Mouse (Mus musculus): ENCODE results near the gene Map1s. TPM values are rescaled to one million over a fixed set of nuclear protein-coding genes. Genes with fewer than 3 reads are reported as not detected.
"Not testable (repeated sequence)": the region's sequence is repeated elsewhere in the genome, so short reads cannot be mapped to it uniquely, and the experiment has no call there.

Map1s gene
- polyA plus RNA-seq, 1 experiment, result not detected

- 88% methylated on average over 8 of the region's 8 CpGs for WGBS
- TF ChIP-seq CTCF (IDR thresholded peaks at IDR 0.05; ENCODE audit: insufficient read depth, low read depth, low read length) (no peak), POLR2A (IDR thresholded peaks at IDR 0.05; ENCODE audit: insufficient read depth, low read depth, low read length) (no peak)
These were observed 10.8 kb upstream of the Map1s start for GRCm38 (mm10) chr8:70894771-70895545.

GRCm38 (mm10) chr8:70895571-70896259 lies 10.0 kb upstream of the Map1s start:
- peak overlapping the region; percentile 85; the same call in 1 of the 2 replicates for H3K4me3 ChIP-seq (ENCODE audit: insufficient read depth, low read depth, low read length)
- H3K27ac ChIP-seq (ENCODE audit: insufficient read depth, low read depth, low read length), result not testable (repeated sequence)
- peaks cover 12% of the 10 kb centered on the region for H3K4me1 ChIP-seq (ENCODE audit: control insufficient read depth, insufficient read depth, low read length)
- WGBS, result 74% methylated on average over 24 of the region's 24 CpGs

More at GRCm38 (mm10) chr8:70894771-70895545, 10.8 kb upstream of the Map1s start:
- H3K4me3 ChIP-seq (ENCODE audit: insufficient read depth, low read depth, low read length), result no peak overlapping the region
- peaks cover 12% of the 10 kb centered on the region for H3K4me1 ChIP-seq (ENCODE audit: control insufficient read depth, insufficient read depth, low read length)
- no peak overlapping the region for H3K27ac ChIP-seq (ENCODE audit: insufficient read depth, low read depth, low read length)

GRCm38 (mm10) chr8:70896316-70897020 lies 9.3 kb upstream of the Map1s start:
- Histone ChIP-seq H3K4me3 (ENCODE audit: insufficient read depth, low read depth, low read length) (peak overlapping the region; percentile 85), H3K4me1 (ENCODE audit: control insufficient read depth, insufficient read depth, low read length) (peaks cover 12% of the 10 kb centered on the region), H3K27ac (ENCODE audit: insufficient read depth, low read depth, low read length) (no peak overlapping the region)
- WGBS, result 2% methylated on average over 25 of the region's 25 CpGs
- TF ChIP-seq CTCF (IDR thresholded peaks at IDR 0.05; ENCODE audit: insufficient read depth, low read depth, low read length) (no peak), POLR2A (IDR thresholded peaks at IDR 0.05; ENCODE audit: insufficient read depth, low read depth, low read length) (no peak)

GRCm38 (mm10) chr8:70897021-70897680 lies 8.6 kb upstream of the Map1s start, which contains the start of gene Rpl18a:
Gene Rpl18a (minus strand): TSS chr8:70897412.
- TF ChIP-seq POLR2A (IDR thresholded peaks at IDR 0.05; ENCODE audit: insufficient read depth, low read depth, low read length) (peak; percentile 74), CTCF (IDR thresholded peaks at IDR 0.05; ENCODE audit: insufficient read depth, low read depth, low read length) (no peak)
- Histone ChIP-seq H3K4me1 (ENCODE audit: control insufficient read depth, insufficient read depth, low read length) (peaks cover 12% of the 10 kb centered on the region), H3K27ac (ENCODE audit: insufficient read depth, low read depth, low read length) (peak within 1 kb of the TSS; percentile 70; the same call in 1 of the 2 replicates), H3K4me3 (ENCODE audit: insufficient read depth, low read depth, low read length) (peak within 1 kb of the TSS; percentile 85)
- under 1% methylated on average over 60 of the region's 60 CpGs for WGBS

GRCm38 (mm10) chr8:70897681-70898413 lies 7.9 kb upstream of the Map1s start:
- H3K27ac ChIP-seq (ENCODE audit: insufficient read depth, low read depth, low read length), result peak overlapping the region; percentile 70; the same call in 1 of the 2 replicates
- under 1% methylated on average over 20 of the region's 20 CpGs for WGBS
- no peak for TF ChIP-seq POLR2A (IDR thresholded peaks at IDR 0.05; ENCODE audit: insufficient read depth, low read depth, low read length)
- peak; percentile 88 for TF ChIP-seq CTCF (IDR thresholded peaks at IDR 0.05; ENCODE audit: insufficient read depth, low read depth, low read length)
- peak overlapping the region; percentile 60 for H3K4me3 ChIP-seq (ENCODE audit: insufficient read depth, low read depth, low read length)
- peaks cover 12% of the 10 kb centered on the region for H3K4me1 ChIP-seq (ENCODE audit: control insufficient read depth, insufficient read depth, low read length)

- TF ChIP-seq CTCF (IDR thresholded peaks at IDR 0.05; ENCODE audit: insufficient read depth, low read depth, low read length), result no peak
- TF ChIP-seq POLR2A (IDR thresholded peaks at IDR 0.05; ENCODE audit: insufficient read depth, low read depth, low read length), result no peak
- Histone ChIP-seq H3K27ac (ENCODE audit: insufficient read depth, low read depth, low read length) (no peak overlapping the region), H3K4me3 (ENCODE audit: insufficient read depth, low read depth, low read length) (no peak overlapping the region), H3K4me1 (ENCODE audit: control insufficient read depth, insufficient read depth, low read length) (peaks cover 12% of the 10 kb centered on the region)
- 64% methylated on average over 2 of the region's 2 CpGs for WGBS
These were observed 7.0 kb upstream of the Map1s start for GRCm38 (mm10) chr8:70898661-70899198.

- peaks cover 12% of the 10 kb centered on the region for H3K4me1 ChIP-seq (ENCODE audit: control insufficient read depth, insufficient read depth, low read length)
- TF ChIP-seq POLR2A (IDR thresholded peaks at IDR 0.05; ENCODE audit: insufficient read depth, low read depth, low read length) (no peak), CTCF (IDR thresholded peaks at IDR 0.05; ENCODE audit: insufficient read depth, low read depth, low read length) (no peak)
- H3K27ac ChIP-seq (ENCODE audit: insufficient read depth, low read depth, low read length), result no peak overlapping the region
- 84% methylated on average over 2 of the region's 2 CpGs for WGBS
- H3K4me3 ChIP-seq (ENCODE audit: insufficient read depth, low read depth, low read length), result no peak overlapping the region
These were observed 6.5 kb upstream of the Map1s start for GRCm38 (mm10) chr8:70899226-70899625.
